Mouse (Mus musculus) CD8-positive naive resting alpha-beta T cell, adult 2 months (primary cell): Measurements from ENCODE around the gene Gm14440.
"Not testable (repeated sequence)": the region's sequence is repeated elsewhere in the genome, so short reads cannot be mapped to it uniquely, and the experiment has no call there.

Experiments used
- DNase-seq, 2 experiments: peaks; one replicate each; pipeline ENCODE4 v3.0.0; 2022; ENCODE audit warnings: low read depth in 2 of 2, low spot score in 2 of 2

Gm14440 gene

GRCm38 (mm10) chr2:175274825-175275224 is at the start of gene Gm14440:
Gene Gm14440, plus strand, starts transcription at chr2:175275125.
- not testable (repeated sequence) for DNase-seq
